Mouse (Mus musculus) heart, embryonic 12.5 days (tissue): ENCODE data around the gene Olfr527. TPM values are rescaled to one million over a fixed set of nuclear protein-coding genes. Genes with fewer than 3 reads are reported as not detected.

Source experiments
- polyA plus RNA-seq: library from polyadenylated mRNA; unstranded; fragments of >200 nt; fragmentation: Nextera tagmentation; extraction: Ambion mirVana; gene quantifications from 2 replicates; pipeline ENCODE4 v1.2.1, GENCODE M21; 2016

Olfr527 gene
- polyA plus RNA-seq, 1 experiment from 2014 or later: not detected

Other genes with a start within 250 kb of the Olfr527 start
- gene Prap1, start 240.6 kb upstream of the Olfr527 start, polyA plus RNA-seq: 0.44 TPM in 1 of 2 replicates, not detected in the other
- gene Fuom, start 231.6 kb upstream of the Olfr527 start, polyA plus RNA-seq: 75.4 and 83.0 TPM in 2 replicates
- 14.5 and 16.3 TPM in 2 replicates for gene Paox, start 218.2 kb upstream of the Olfr527 start, polyA plus RNA-seq
- gene Echs1, start 217.5 kb upstream of the Olfr527 start, polyA plus RNA-seq: 174 and 176 TPM in 2 replicates
- gene Mtg1, start 196.5 kb upstream of the Olfr527 start, polyA plus RNA-seq: 28.3 and 28.9 TPM in 2 replicates
- 0.08 TPM in 1 of 2 replicates, not detected in the other for gene Sprn, start 179.1 kb upstream of the Olfr527 start, polyA plus RNA-seq
- gene Olfr522, start 169.3 kb upstream of the Olfr527 start, polyA plus RNA-seq: not detected in 2 replicates
- not detected in 2 replicates for gene Olfr523, start 160.8 kb upstream of the Olfr527 start, polyA plus RNA-seq
- not detected in 2 replicates for gene Olfr524, start 128.1 kb upstream of the Olfr527 start, polyA plus RNA-seq
- gene Cd163l1, start 115.8 kb upstream of the Olfr527 start, polyA plus RNA-seq: not detected in 2 replicates
- not detected in 2 replicates for gene 5830411N06Rik, start 86.7 kb upstream of the Olfr527 start, polyA plus RNA-seq
- gene Olfr525, start 13.2 kb upstream of the Olfr527 start, polyA plus RNA-seq: not detected in 2 replicates
- not detected in 2 replicates for gene Olfr60, start 27.7 kb downstream of the Olfr527 start, polyA plus RNA-seq
- not detected in 2 replicates for gene Olfr530, start 42.3 kb downstream of the Olfr527 start, polyA plus RNA-seq
- not detected in 2 replicates for gene Olfr531, start 68.9 kb downstream of the Olfr527 start, polyA plus RNA-seq
- not detected in 2 replicates for gene Olfr532, start 87.6 kb downstream of the Olfr527 start, polyA plus RNA-seq
- gene Olfr533, start 129.4 kb downstream of the Olfr527 start, polyA plus RNA-seq: not detected in 2 replicates
- gene Olfr535, start 150.2 kb downstream of the Olfr527 start, polyA plus RNA-seq: not detected in 2 replicates
- gene Olfr536, start 173.4 kb downstream of the Olfr527 start, polyA plus RNA-seq: not detected in 2 replicates
- not detected in 2 replicates for gene Olfr538, start 233.9 kb downstream of the Olfr527 start, polyA plus RNA-seq